Mouse (Mus musculus): ENCODE results near the gene Cemip. TPM values are rescaled to one million over a fixed set of nuclear protein-coding genes. Genes with fewer than 3 reads are reported as not detected.

Cemip gene
- polyA plus RNA-seq, 1 experiment from 2014 or later: 1.1 TPM

DNA sequence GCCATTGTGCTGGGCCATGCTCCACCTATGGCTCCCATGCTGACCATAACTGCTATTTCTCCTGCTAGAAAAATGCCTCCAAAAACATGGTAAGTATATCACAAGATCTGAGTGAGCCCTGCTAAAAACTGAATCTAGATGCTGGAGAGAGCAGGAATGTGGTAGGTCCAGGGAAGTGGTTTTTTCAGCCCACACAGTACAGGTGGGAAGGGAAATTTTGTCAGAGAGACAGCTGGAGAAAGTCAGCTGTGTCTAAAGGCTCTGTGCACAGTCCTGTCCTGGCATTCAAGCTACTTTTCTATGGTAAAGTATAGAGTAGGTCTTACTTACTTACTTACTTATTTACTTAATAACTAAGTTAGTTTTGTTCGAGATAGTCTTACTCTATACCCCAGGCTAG, 71.3 kb downstream of the Cemip start:
- no peak for DNase-seq (ENCODE audit: low spot score)
- no peaks in the 10 kb centered on the region for H3K27me3 ChIP-seq (replicated peaks; ENCODE audit: control insufficient read depth, insufficient read depth, low read length)
- WGBS: 86% methylated on average over 1 of the region's 1 CpGs
- no peak overlapping the region for H3K9ac ChIP-seq (ENCODE audit: low read depth, low read length)
- ATAC-seq (ENCODE audit: low read depth): no peak
- H3K27ac ChIP-seq (replicated peaks; ENCODE audit: low read depth, low read length): no peak overlapping the region
- H3K4me3 ChIP-seq (ENCODE audit: low read depth, low read length): no peak overlapping the region
- no peaks in the 10 kb centered on the region for H3K36me3 ChIP-seq (ENCODE audit: control insufficient read depth, insufficient read depth, low read length)
- peaks cover 4% of the 10 kb centered on the region; the same call in 1 of the 2 replicates for H3K4me1 ChIP-seq (ENCODE audit: control insufficient read depth, insufficient read depth, low read length)
- no peak overlapping the region for H3K4me2 ChIP-seq (ENCODE audit: low read depth, low read length)
- H3K9me3 ChIP-seq (ENCODE audit: control insufficient read depth, low read length): no peaks in the 10 kb centered on the region

DNA sequence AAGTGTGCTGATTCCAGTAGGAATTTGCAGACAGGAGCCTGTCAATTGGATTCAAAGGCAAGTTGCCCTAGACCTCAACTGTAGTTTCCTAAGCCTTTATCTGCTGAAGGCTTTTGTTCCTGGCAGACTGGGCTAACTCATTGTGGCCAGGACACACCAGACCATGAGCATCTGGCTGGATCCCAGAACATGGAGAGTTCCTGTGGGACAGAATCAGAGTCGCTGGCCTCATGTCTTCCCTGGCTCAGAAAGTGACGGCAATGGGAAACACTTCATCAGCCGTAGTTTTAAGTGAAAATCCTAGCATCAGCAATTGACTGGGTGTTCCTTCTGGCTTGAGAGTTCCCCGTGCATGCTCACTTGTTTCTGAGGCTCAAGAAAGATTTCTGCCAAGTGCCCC, 72.6 kb downstream of the Cemip start:
- Histone ChIP-seq H3K4me1 (ENCODE audit: control insufficient read depth, insufficient read depth, low read length) (peaks cover 4% of the 10 kb centered on the region; the same call in 1 of the 2 replicates), H3K27ac (replicated peaks; ENCODE audit: low read depth, low read length) (no peak overlapping the region), H3K4me2 (ENCODE audit: low read depth, low read length) (no peak overlapping the region), H3K4me3 (ENCODE audit: low read depth, low read length) (no peak overlapping the region), H3K27me3 (replicated peaks; ENCODE audit: control insufficient read depth, insufficient read depth, low read length) (no peaks in the 10 kb centered on the region), H3K9me3 (ENCODE audit: control insufficient read depth, low read length) (no peaks in the 10 kb centered on the region), H3K36me3 (ENCODE audit: control insufficient read depth, insufficient read depth, low read length) (no peaks in the 10 kb centered on the region), H3K9ac (ENCODE audit: low read depth, low read length) (no peak overlapping the region)
- no peak for DNase-seq (ENCODE audit: low spot score)
- no peak for ATAC-seq (ENCODE audit: low read depth)
- WGBS: 82% methylated on average over 4 of the region's 4 CpGs

DNA sequence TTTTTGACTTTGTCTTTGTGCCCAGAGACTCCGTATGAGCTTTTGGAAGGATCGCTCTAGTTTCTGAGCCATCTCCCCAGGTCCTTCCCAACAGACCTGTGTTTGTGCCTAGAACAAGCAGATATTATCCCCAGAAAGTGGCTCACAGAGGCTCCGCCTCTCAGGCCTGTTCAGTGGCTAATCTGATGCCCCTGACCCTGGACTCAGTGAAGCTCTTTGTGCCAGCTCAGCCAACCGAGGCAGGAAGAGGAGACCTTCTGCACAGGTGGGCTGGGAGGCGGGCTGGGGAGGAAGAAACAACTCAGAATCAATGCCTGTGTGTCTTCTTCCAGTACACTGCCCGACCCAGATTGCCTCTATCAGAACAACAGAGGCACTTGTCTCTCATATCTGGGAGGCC, 81.9 kb downstream of the Cemip start:
- WGBS: 57% methylated on average over 6 of the region's 6 CpGs
- Histone ChIP-seq H3K9me3 (ENCODE audit: control insufficient read depth, low read length) (no peaks in the 10 kb centered on the region), H3K36me3 (ENCODE audit: control insufficient read depth, insufficient read depth, low read length) (no peaks in the 10 kb centered on the region), H3K9ac (ENCODE audit: low read depth, low read length) (no peak overlapping the region), H3K27me3 (replicated peaks; ENCODE audit: control insufficient read depth, insufficient read depth, low read length) (no peaks in the 10 kb centered on the region), H3K4me2 (ENCODE audit: low read depth, low read length) (no peak overlapping the region), H3K4me3 (ENCODE audit: low read depth, low read length) (no peak overlapping the region), H3K27ac (replicated peaks; ENCODE audit: low read depth, low read length) (no peak overlapping the region), H3K4me1 (ENCODE audit: control insufficient read depth, insufficient read depth, low read length) (no peaks in the 10 kb centered on the region)
- DNase-seq (ENCODE audit: low spot score): no peak
- no peak for ATAC-seq (ENCODE audit: low read depth)

DNA sequence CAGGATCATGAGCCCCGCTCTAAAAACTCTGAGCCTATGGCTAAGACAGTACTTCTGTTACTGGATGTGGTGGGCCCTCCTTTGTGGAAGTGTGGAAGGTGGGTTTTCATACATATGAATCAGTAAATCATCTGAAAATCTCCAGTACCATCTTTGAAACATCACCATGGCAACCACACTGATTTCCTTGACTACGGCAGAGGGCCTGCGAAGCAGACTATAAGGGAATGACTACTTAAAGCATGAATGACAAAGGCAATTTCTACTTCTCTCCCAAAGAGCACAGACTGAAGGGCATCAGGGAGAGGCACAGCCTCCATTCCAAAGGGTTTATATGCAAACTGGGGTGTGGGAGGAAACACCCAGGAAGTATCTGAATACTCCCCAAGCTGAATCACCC, 84.8 kb downstream of the Cemip start:
- H3K4me2 ChIP-seq (ENCODE audit: low read depth, low read length): no peak overlapping the region
- WGBS: 83% methylated on average over 3 of the region's 3 CpGs
- H3K36me3 ChIP-seq (ENCODE audit: control insufficient read depth, insufficient read depth, low read length): no peaks in the 10 kb centered on the region
- no peak overlapping the region for H3K27ac ChIP-seq (replicated peaks; ENCODE audit: low read depth, low read length)
- H3K9me3 ChIP-seq (ENCODE audit: control insufficient read depth, low read length): no peaks in the 10 kb centered on the region
- no peak overlapping the region for H3K9ac ChIP-seq (ENCODE audit: low read depth, low read length)
- DNase-seq (ENCODE audit: low spot score) (no peak), ATAC-seq (ENCODE audit: low read depth) (no peak)
- H3K4me1 ChIP-seq (ENCODE audit: control insufficient read depth, insufficient read depth, low read length): no peaks in the 10 kb centered on the region
- no peaks in the 10 kb centered on the region for H3K27me3 ChIP-seq (replicated peaks; ENCODE audit: control insufficient read depth, insufficient read depth, low read length)
- no peak overlapping the region for H3K4me3 ChIP-seq (ENCODE audit: low read depth, low read length)

DNA sequence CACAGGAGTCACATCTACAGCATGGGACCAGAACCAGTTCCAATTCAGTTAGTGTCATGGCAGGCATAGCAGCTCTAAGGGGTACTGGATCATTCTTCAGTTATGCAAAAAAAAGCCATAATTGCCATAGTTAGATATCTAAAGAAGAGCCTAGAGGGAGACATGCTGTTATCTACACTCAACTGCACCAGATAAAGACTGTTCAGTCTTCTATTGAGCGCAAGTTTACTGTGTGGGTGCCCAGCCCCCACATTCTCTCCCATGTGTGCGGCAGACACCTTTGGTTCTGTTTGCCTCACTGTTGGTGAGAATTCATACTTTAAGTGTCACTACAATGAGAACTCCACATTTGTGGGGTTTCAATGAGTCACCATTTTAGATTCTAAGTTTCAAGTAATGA, 85.6 kb downstream of the Cemip start:
- no peak overlapping the region for H3K4me2 ChIP-seq (ENCODE audit: low read depth, low read length)
- ATAC-seq (ENCODE audit: low read depth) (no peak), DNase-seq (ENCODE audit: low spot score) (no peak)
- H3K36me3 ChIP-seq (ENCODE audit: control insufficient read depth, insufficient read depth, low read length): no peaks in the 10 kb centered on the region
- H3K9ac ChIP-seq (ENCODE audit: low read depth, low read length): no peak overlapping the region
- H3K4me1 ChIP-seq (ENCODE audit: control insufficient read depth, insufficient read depth, low read length): no peaks in the 10 kb centered on the region
- H3K27ac ChIP-seq (replicated peaks; ENCODE audit: low read depth, low read length): no peak overlapping the region
- H3K27me3 ChIP-seq (replicated peaks; ENCODE audit: control insufficient read depth, insufficient read depth, low read length): no peaks in the 10 kb centered on the region
- H3K4me3 ChIP-seq (ENCODE audit: low read depth, low read length): no peak overlapping the region
- no peaks in the 10 kb centered on the region for H3K9me3 ChIP-seq (ENCODE audit: control insufficient read depth, low read length)
- 93% methylated on average over 2 of the region's 2 CpGs for WGBS

DNA sequence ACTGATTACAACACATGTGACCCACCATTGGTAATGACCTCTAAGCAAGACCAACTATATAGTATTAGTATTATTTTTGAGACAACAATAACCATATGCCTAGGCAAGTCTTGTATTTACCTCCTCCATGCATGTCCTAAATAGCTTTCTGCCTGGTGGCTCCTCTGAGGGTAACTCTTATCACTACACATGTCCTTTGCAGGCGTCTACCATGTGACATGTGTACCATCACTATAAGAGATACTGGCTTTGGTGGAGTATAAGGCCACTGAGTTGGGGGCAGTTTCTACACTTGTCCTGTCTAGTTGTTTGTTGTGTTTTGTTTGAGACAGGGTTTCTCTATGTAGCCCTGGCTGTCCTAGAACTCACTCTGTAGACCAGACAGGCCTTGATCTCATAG, 86.7 kb downstream of the Cemip start:
- WGBS: 96% methylated on average over 1 of the region's 1 CpGs
- H3K9me3 ChIP-seq (ENCODE audit: control insufficient read depth, low read length): no peaks in the 10 kb centered on the region
- H3K4me3 ChIP-seq (ENCODE audit: low read depth, low read length): no peak overlapping the region
- no peaks in the 10 kb centered on the region for H3K27me3 ChIP-seq (replicated peaks; ENCODE audit: control insufficient read depth, insufficient read depth, low read length)
- ATAC-seq (ENCODE audit: low read depth) (no peak), DNase-seq (ENCODE audit: low spot score) (no peak)
- no peak overlapping the region for H3K27ac ChIP-seq (replicated peaks; ENCODE audit: low read depth, low read length)
- H3K36me3 ChIP-seq (ENCODE audit: control insufficient read depth, insufficient read depth, low read length): no peaks in the 10 kb centered on the region
- H3K4me2 ChIP-seq (ENCODE audit: low read depth, low read length): no peak overlapping the region
- H3K4me1 ChIP-seq (ENCODE audit: control insufficient read depth, insufficient read depth, low read length): no peaks in the 10 kb centered on the region
- no peak overlapping the region for H3K9ac ChIP-seq (ENCODE audit: low read depth, low read length)

DNA sequence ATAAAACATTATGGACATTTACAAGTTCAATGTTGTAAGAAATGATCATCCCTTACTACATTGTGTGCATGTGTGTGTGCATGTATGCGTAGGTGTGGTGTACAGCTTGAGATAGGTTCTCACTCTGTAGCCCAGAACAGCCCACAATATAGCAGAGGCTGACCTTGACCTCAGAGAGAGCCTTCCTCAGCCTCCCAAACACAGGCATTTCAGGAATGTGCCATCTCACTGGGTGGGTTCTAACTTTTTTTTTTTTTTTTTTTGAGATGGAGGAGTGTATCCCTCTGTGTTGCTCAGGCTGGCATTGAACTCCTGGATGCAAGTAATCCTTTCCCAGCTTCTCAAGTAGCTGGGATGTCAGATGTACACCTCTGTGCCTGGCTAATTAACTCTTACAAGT, 92.0 kb downstream of the Cemip start:
- Histone ChIP-seq H3K27ac (replicated peaks; ENCODE audit: low read depth, low read length) (no peak overlapping the region), H3K9ac (ENCODE audit: low read depth, low read length) (no peak overlapping the region), H3K4me1 (ENCODE audit: control insufficient read depth, insufficient read depth, low read length) (no peaks in the 10 kb centered on the region), H3K4me3 (ENCODE audit: low read depth, low read length) (no peak overlapping the region), H3K27me3 (replicated peaks; ENCODE audit: control insufficient read depth, insufficient read depth, low read length) (no peaks in the 10 kb centered on the region), H3K36me3 (ENCODE audit: control insufficient read depth, insufficient read depth, low read length) (no peaks in the 10 kb centered on the region), H3K4me2 (ENCODE audit: low read depth, low read length) (no peak overlapping the region), H3K9me3 (ENCODE audit: control insufficient read depth, low read length) (no peaks in the 10 kb centered on the region)
- no peak for DNase-seq (ENCODE audit: low spot score)
- 87% methylated on average over 1 of the region's 1 CpGs for WGBS
- ATAC-seq (ENCODE audit: low read depth): no peak

DNA sequence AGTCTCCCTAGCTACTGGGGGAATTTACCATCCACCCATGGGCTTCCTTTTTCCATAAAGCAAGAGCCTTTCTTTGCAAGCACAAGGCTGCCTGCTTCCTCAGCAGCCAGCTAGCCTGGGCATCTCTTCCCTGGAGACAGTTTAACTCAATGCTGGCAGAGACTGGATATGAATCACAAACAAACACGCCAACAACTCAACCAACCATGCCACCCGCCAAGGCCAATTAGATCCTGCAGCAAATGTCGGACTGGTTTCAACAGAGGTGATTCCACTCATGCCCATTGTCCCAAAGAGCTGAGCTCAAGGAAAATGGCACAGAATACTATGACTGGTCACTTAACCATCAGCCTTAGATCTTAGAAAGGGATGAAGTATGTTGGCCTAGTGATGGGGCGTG, 97.0 kb downstream of the Cemip start:
- no peaks in the 10 kb centered on the region for H3K27me3 ChIP-seq (replicated peaks; ENCODE audit: control insufficient read depth, insufficient read depth, low read length)
- no peaks in the 10 kb centered on the region for H3K36me3 ChIP-seq (ENCODE audit: control insufficient read depth, insufficient read depth, low read length)
- no peak overlapping the region for H3K9ac ChIP-seq (ENCODE audit: low read depth, low read length)
- H3K9me3 ChIP-seq (ENCODE audit: control insufficient read depth, low read length): no peaks in the 10 kb centered on the region
- ATAC-seq (ENCODE audit: low read depth): no peak
- H3K27ac ChIP-seq (replicated peaks; ENCODE audit: low read depth, low read length): no peak overlapping the region
- no peak for DNase-seq (ENCODE audit: low spot score)
- WGBS: 93% methylated on average over 4 of the region's 4 CpGs
- no peaks in the 10 kb centered on the region for H3K4me1 ChIP-seq (ENCODE audit: control insufficient read depth, insufficient read depth, low read length)
- no peak overlapping the region for H3K4me2 ChIP-seq (ENCODE audit: low read depth, low read length)
- H3K4me3 ChIP-seq (ENCODE audit: low read depth, low read length): no peak overlapping the region

DNA sequence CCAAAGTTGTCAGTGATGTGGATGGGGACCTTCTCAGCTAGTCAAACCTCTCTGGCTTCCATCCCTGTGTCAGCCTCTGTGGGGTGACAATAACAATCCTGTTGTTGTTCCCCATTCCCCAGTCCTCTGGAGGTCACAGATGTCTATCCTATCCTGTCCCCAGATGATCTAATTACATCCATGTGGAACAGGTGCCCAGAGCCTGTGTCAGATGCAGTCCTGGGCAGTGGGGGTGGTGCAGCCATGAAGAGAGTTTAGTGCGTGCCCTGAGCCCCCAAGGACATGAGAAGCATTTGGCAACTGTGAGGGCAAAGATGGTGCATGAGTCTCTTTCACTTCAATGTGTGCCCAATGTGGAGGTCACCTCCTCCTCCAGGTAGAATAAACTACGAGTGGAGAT, 100.6 kb downstream of the Cemip start:
- Histone ChIP-seq H3K4me2 (ENCODE audit: low read depth, low read length) (no peak overlapping the region), H3K4me3 (ENCODE audit: low read depth, low read length) (no peak overlapping the region), H3K9ac (ENCODE audit: low read depth, low read length) (no peak overlapping the region), H3K27ac (replicated peaks; ENCODE audit: low read depth, low read length) (no peak overlapping the region), H3K4me1 (ENCODE audit: control insufficient read depth, insufficient read depth, low read length) (no peaks in the 10 kb centered on the region), H3K36me3 (ENCODE audit: control insufficient read depth, insufficient read depth, low read length) (no peaks in the 10 kb centered on the region), H3K9me3 (ENCODE audit: control insufficient read depth, low read length) (no peaks in the 10 kb centered on the region), H3K27me3 (replicated peaks; ENCODE audit: control insufficient read depth, insufficient read depth, low read length) (no peaks in the 10 kb centered on the region)
- DNase-seq (ENCODE audit: low spot score): no peak
- WGBS: 48% methylated on average over 2 of the region's 2 CpGs
- ATAC-seq (ENCODE audit: low read depth): no peak
